Mouse (Mus musculus): ENCODE results near the gene Lmntd1.

- no peak for TF ChIP-seq CTCF (IDR thresholded peaks at IDR 0.05; ENCODE audit: low read depth, low read length)
- no peak for TF ChIP-seq EP300 (IDR thresholded peaks at IDR 0.05; ENCODE audit: insufficient read depth, low read depth, low read length)
Measured at GRCm38 (mm10) chr6:145564671-145565070, 49.4 kb downstream of the Lmntd1 start.

Measured in ES-Bruce4 (cell line).